Mouse (Mus musculus) erythroblast, embryonic 14.5 days (primary cell): ENCODE measurements around the gene A930009A15Rik.

ENCODE experiments used
- GATA1 ChIP-seq: IDR thresholded peaks from 2 replicates; pipeline ENCODE4 v1.6.1; 2012; ENCODE audit warnings: low read length, inconsistent platforms, mixed read lengths
- TAL1 ChIP-seq: IDR thresholded peaks from 3 replicates; pipeline ENCODE4 v1.6.1; 2012; ENCODE audit warnings: low read length, inconsistent platforms, mixed read lengths

DNA sequence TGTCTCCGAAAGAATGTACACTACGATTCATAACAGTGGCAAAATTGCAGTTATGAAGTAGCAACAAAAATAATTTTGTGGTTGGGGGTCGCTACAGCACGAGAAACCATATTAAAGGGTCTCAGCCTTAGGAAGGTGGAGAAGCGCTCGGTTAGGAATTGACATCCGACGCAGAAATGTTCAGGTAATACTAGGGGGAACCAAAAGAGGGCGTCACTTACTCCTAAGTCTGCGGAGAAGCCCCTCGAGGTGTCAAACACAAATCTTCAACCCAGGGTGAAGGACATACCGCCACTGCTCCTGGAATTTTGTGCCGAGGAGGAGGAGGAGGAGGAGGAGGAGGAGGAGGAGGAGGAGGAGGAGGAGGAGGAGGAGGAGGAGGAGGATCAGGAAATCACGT lies 14.9 kb downstream of the A930009A15Rik start:
- TF ChIP-seq GATA1 (no peak), TAL1 (no peak)
